Mouse (Mus musculus): ENCODE data around the gene Hormad2. TPM values are rescaled to one million over a fixed set of nuclear protein-coding genes. Genes with fewer than 3 reads are reported as not detected.

Gene Hormad2
- polyA plus RNA-seq, 1 experiment = 0.10 TPM

- TF ChIP-seq CTCF (IDR thresholded peaks at IDR 0.05; ENCODE audit: borderline replicate concordance, extremely low read depth, insufficient read depth, insufficient read length) = no peak
- no peak for TF ChIP-seq POLR2A (IDR thresholded peaks at IDR 0.05; ENCODE audit: borderline replicate concordance, extremely low read depth, insufficient read depth, insufficient read length, poor library complexity, severe bottlenecking)
- DNase-seq (ENCODE audit: low read depth) = no peak
These were observed 37.5 kb downstream of the Hormad2 start for GRCm38 (mm10) chr11:4403381-4403780.

- no peak for DNase-seq (ENCODE audit: low read depth)
- no peak for TF ChIP-seq POLR2A (IDR thresholded peaks at IDR 0.05; ENCODE audit: borderline replicate concordance, extremely low read depth, insufficient read depth, insufficient read length, poor library complexity, severe bottlenecking)
- TF ChIP-seq CTCF (IDR thresholded peaks at IDR 0.05; ENCODE audit: borderline replicate concordance, extremely low read depth, insufficient read depth, insufficient read length) = no peak
These were observed 39.7 kb downstream of the Hormad2 start for GRCm38 (mm10) chr11:4401251-4401650.

GRCm38 (mm10) chr11:4394226-4394625, 46.7 kb downstream of the Hormad2 start:
- DNase-seq (ENCODE audit: low read depth) = no peak
- no peak for TF ChIP-seq CTCF (IDR thresholded peaks at IDR 0.05; ENCODE audit: borderline replicate concordance, extremely low read depth, insufficient read depth, insufficient read length)
- TF ChIP-seq POLR2A (IDR thresholded peaks at IDR 0.05; ENCODE audit: borderline replicate concordance, extremely low read depth, insufficient read depth, insufficient read length, poor library complexity, severe bottlenecking) = no peak

GRCm38 (mm10) chr11:4388018-4388417, 52.9 kb downstream of the Hormad2 start:
- TF ChIP-seq POLR2A (IDR thresholded peaks at IDR 0.05; ENCODE audit: borderline replicate concordance, extremely low read depth, insufficient read depth, insufficient read length, poor library complexity, severe bottlenecking) (no peak), CTCF (IDR thresholded peaks at IDR 0.05; ENCODE audit: borderline replicate concordance, extremely low read depth, insufficient read depth, insufficient read length) (no peak)
- DNase-seq (ENCODE audit: low read depth) = peak; percentile 31

GRCm38 (mm10) chr11:4382321-4382720, 58.6 kb downstream of the Hormad2 start:
- no peak for TF ChIP-seq CTCF (IDR thresholded peaks at IDR 0.05; ENCODE audit: borderline replicate concordance, extremely low read depth, insufficient read depth, insufficient read length)
- TF ChIP-seq POLR2A (IDR thresholded peaks at IDR 0.05; ENCODE audit: borderline replicate concordance, extremely low read depth, insufficient read depth, insufficient read length, poor library complexity, severe bottlenecking) = no peak
- no peak for DNase-seq (ENCODE audit: low read depth)

GRCm38 (mm10) chr11:4379857-4380256, 61.0 kb downstream of the Hormad2 start:
- no peak for TF ChIP-seq CTCF (IDR thresholded peaks at IDR 0.05; ENCODE audit: borderline replicate concordance, extremely low read depth, insufficient read depth, insufficient read length)
- TF ChIP-seq POLR2A (IDR thresholded peaks at IDR 0.05; ENCODE audit: borderline replicate concordance, extremely low read depth, insufficient read depth, insufficient read length, poor library complexity, severe bottlenecking) = no peak
- no peak for DNase-seq (ENCODE audit: low read depth)

GRCm38 (mm10) chr11:4366389-4366788, 74.5 kb downstream of the Hormad2 start:
- TF ChIP-seq POLR2A (IDR thresholded peaks at IDR 0.05; ENCODE audit: borderline replicate concordance, extremely low read depth, insufficient read depth, insufficient read length, poor library complexity, severe bottlenecking) (no peak), CTCF (IDR thresholded peaks at IDR 0.05; ENCODE audit: borderline replicate concordance, extremely low read depth, insufficient read depth, insufficient read length) (no peak)
- DNase-seq (ENCODE audit: low read depth) = no peak

GRCm38 (mm10) chr11:4355430-4355829, 85.5 kb downstream of the Hormad2 start:
- DNase-seq (ENCODE audit: low read depth) = no peak
- TF ChIP-seq CTCF (IDR thresholded peaks at IDR 0.05; ENCODE audit: borderline replicate concordance, extremely low read depth, insufficient read depth, insufficient read length) (no peak), POLR2A (IDR thresholded peaks at IDR 0.05; ENCODE audit: borderline replicate concordance, extremely low read depth, insufficient read depth, insufficient read length, poor library complexity, severe bottlenecking) (no peak)

- TF ChIP-seq CTCF (IDR thresholded peaks at IDR 0.05; ENCODE audit: borderline replicate concordance, extremely low read depth, insufficient read depth, insufficient read length) = no peak
- no peak for TF ChIP-seq POLR2A (IDR thresholded peaks at IDR 0.05; ENCODE audit: borderline replicate concordance, extremely low read depth, insufficient read depth, insufficient read length, poor library complexity, severe bottlenecking)
- no peak for DNase-seq (ENCODE audit: low read depth)
These were observed 88.3 kb downstream of the Hormad2 start for GRCm38 (mm10) chr11:4352637-4353036.

GRCm38 (mm10) chr11:4343926-4344325, 97.0 kb downstream of the Hormad2 start:
- no peak for DNase-seq (ENCODE audit: low read depth)
- no peak for TF ChIP-seq CTCF (IDR thresholded peaks at IDR 0.05; ENCODE audit: borderline replicate concordance, extremely low read depth, insufficient read depth, insufficient read length)
- no peak for TF ChIP-seq POLR2A (IDR thresholded peaks at IDR 0.05; ENCODE audit: borderline replicate concordance, extremely low read depth, insufficient read depth, insufficient read length, poor library complexity, severe bottlenecking)

- no peak for TF ChIP-seq CTCF (IDR thresholded peaks at IDR 0.05; ENCODE audit: borderline replicate concordance, extremely low read depth, insufficient read depth, insufficient read length)
- peak; percentile 37 for DNase-seq (ENCODE audit: low read depth)
These were observed 98.9 kb downstream of the Hormad2 start for GRCm38 (mm10) chr11:4342027-4342426.

- DNase-seq (ENCODE audit: low read depth) = no peak
- no peak for TF ChIP-seq POLR2A (IDR thresholded peaks at IDR 0.05; ENCODE audit: borderline replicate concordance, extremely low read depth, insufficient read depth, insufficient read length, poor library complexity, severe bottlenecking)
- TF ChIP-seq CTCF (IDR thresholded peaks at IDR 0.05; ENCODE audit: borderline replicate concordance, extremely low read depth, insufficient read depth, insufficient read length) = no peak
These were observed 100.7 kb downstream of the Hormad2 start for GRCm38 (mm10) chr11:4340109-4340779.
